In genomic region chr10:14047661-14048060, GRCm38 (mm10) we compare ENCODE assay signal across 10 mouse cellular contexts.
DNase-seq lines count a peak whose midpoint lies in the region; ATAC-seq and TF ChIP-seq lines count a peak whose summit lies in the region.
"Had no signal": no experiment of that assay in that cellular context is flagged by ENCODE, and none has a peak within 500 bp of the region (broad histone marks: within the 10 kb centered on the region; RNA-seq: fewer than 3 reads in every experiment).

No protein-coding gene starts in this region.

- no peak for TF ChIP-seq EP300 in liver, postnatal 0 days (IDR thresholded peaks at IDR 0.05; ENCODE audit: low read depth)

- H3K9ac ChIP-seq in forebrain, embryonic 16.5 days (replicated peaks; ENCODE audit: low read depth, low read length), result no peak overlapping the region
- H3K9ac ChIP-seq in forebrain, embryonic 13.5 days, result no peak overlapping the region
- no peak overlapping the region for H3K9ac ChIP-seq in liver, postnatal 0 days (replicated peaks)

- peaks cover 31% of the 10 kb centered on the region for H3K4me1 ChIP-seq in forebrain, embryonic 16.5 days (replicated peaks; ENCODE audit: control insufficient read depth, insufficient read depth, low read length)
- H3K4me1 ChIP-seq in forebrain, embryonic 13.5 days, result peaks cover 20% of the 10 kb centered on the region
- H3K4me1 ChIP-seq in megakaryocyte, embryonic 14.5 days, result peaks cover 61% of the 10 kb centered on the region
- peaks cover 7% of the 10 kb centered on the region; the same call in 1 of the 2 replicates for H3K4me1 ChIP-seq in liver, postnatal 0 days (ENCODE audit: insufficient read depth)

- ATAC-seq in forebrain, embryonic 16.5 days, result 0 out of 2 replicates have a peak, but pooled peaks have one; percentile 21
- no peak for ATAC-seq in forebrain, embryonic 13.5 days
- ATAC-seq in megakaryocyte, adult 5-6 weeks (ENCODE audit: poor library complexity, severe bottlenecking), result no peak
- peak; percentile 23 for ATAC-seq in liver, postnatal 0 days
- ATAC-seq in megakaryocyte progenitor cell, adult 5-6 weeks (replicated peaks; ENCODE audit: poor library complexity), result no peak
- ATAC-seq: activated CD4-positive, CD25-positive, alpha-beta regulatory T cell, adult 4 months had no signal

- no peak overlapping the region for H3K27ac ChIP-seq in forebrain, embryonic 16.5 days (ENCODE audit: low read length)
- H3K27ac ChIP-seq in forebrain, embryonic 13.5 days, result no peak overlapping the region
- H3K27ac ChIP-seq in liver, postnatal 0 days (ENCODE audit: low read depth), result 0 out of 2 replicates have a peak overlapping the region, but pooled peaks have one; percentile 35

- WGBS in forebrain, embryonic 16.5 days, result 35% methylated on average over 2 of the region's 2 CpGs
- 58% methylated on average over 2 of the region's 2 CpGs for WGBS in forebrain, embryonic 13.5 days
- WGBS in liver, postnatal 0 days (ENCODE audit: insufficient replicate concordance), result 61% methylated on average over 2 of the region's 2 CpGs

- H3K27me3 ChIP-seq in forebrain, embryonic 16.5 days (replicated peaks; ENCODE audit: control insufficient read depth, insufficient read depth, low read length), result no peaks in the 10 kb centered on the region
- no peaks in the 10 kb centered on the region for H3K27me3 ChIP-seq in forebrain, embryonic 13.5 days
- no peaks in the 10 kb centered on the region for H3K27me3 ChIP-seq in megakaryocyte, embryonic 14.5 days (replicated peaks)
- H3K27me3 ChIP-seq in liver, postnatal 0 days (ENCODE audit: insufficient read depth, low read length), result no peaks in the 10 kb centered on the region

- H3K36me3 ChIP-seq in forebrain, embryonic 16.5 days (ENCODE audit: control insufficient read depth, insufficient read depth), result no peaks in the 10 kb centered on the region
- H3K36me3 ChIP-seq in forebrain, embryonic 13.5 days (ENCODE audit: poor library complexity, severe bottlenecking), result no peaks in the 10 kb centered on the region
- H3K36me3 ChIP-seq in megakaryocyte, embryonic 14.5 days (replicated peaks; ENCODE audit: low read length), result peaks cover under 1% of the 10 kb centered on the region
- H3K36me3 ChIP-seq in liver, postnatal 0 days (replicated peaks; ENCODE audit: insufficient read depth, low read length), result no peaks in the 10 kb centered on the region

- DNase-seq in induced T-regulatory cell, adult 2 months (ENCODE audit: low read depth), result peak; percentile 45
- DNase-seq in liver, postnatal 0 days, result no peak
- DNase-seq in left cerebral cortex, adult 9 months (ENCODE audit: low spot score in 2 of 2), result no peak
- DNase-seq: lung, adult 18-20 months had no signal

- TF ChIP-seq CTCF in liver, postnatal 0 days (IDR thresholded peaks at IDR 0.05; ENCODE audit: low read depth), result no peak

- no peak overlapping the region for H3K4me2 ChIP-seq in forebrain, embryonic 16.5 days (ENCODE audit: low read length)
- no peak overlapping the region for H3K4me2 ChIP-seq in forebrain, embryonic 13.5 days
- no peak overlapping the region for H3K4me2 ChIP-seq in liver, postnatal 0 days (ENCODE audit: low read depth, low read length)

- no peak overlapping the region for H3K4me3 ChIP-seq in forebrain, embryonic 16.5 days (replicated peaks; ENCODE audit: low read length)
- H3K4me3 ChIP-seq in forebrain, embryonic 13.5 days, result no peak overlapping the region
- peak overlapping the region; percentile 69 for H3K4me3 ChIP-seq in megakaryocyte, embryonic 14.5 days (replicated peaks)
- H3K4me3 ChIP-seq in liver, postnatal 0 days (ENCODE audit: low read depth, low read length), result no peak overlapping the region

- H3K9me3 ChIP-seq in forebrain, embryonic 16.5 days (ENCODE audit: control insufficient read depth, low read length), result no peaks in the 10 kb centered on the region
- no peaks in the 10 kb centered on the region for H3K9me3 ChIP-seq in forebrain, embryonic 13.5 days (replicated peaks)
- no peaks in the 10 kb centered on the region for H3K9me3 ChIP-seq in megakaryocyte, embryonic 14.5 days
- H3K9me3 ChIP-seq in liver, postnatal 0 days (ENCODE audit: low read length), result no peaks in the 10 kb centered on the region

Comparison
In these comparisons a context has a peak if more than half of its experiments do, and no peak if none do; other contexts are left out.
1. ATAC-seq: peak in forebrain, embryonic 16.5 days (single experiment) and liver, postnatal 0 days (single experiment); none in forebrain, embryonic 13.5 days (single experiment), megakaryocyte, adult 5-6 weeks (single experiment) and megakaryocyte progenitor cell, adult 5-6 weeks (single experiment).